Mouse (Mus musculus): Measurements from ENCODE around the gene Il17d. TPM values are rescaled to one million over a fixed set of nuclear protein-coding genes. Genes with fewer than 3 reads are reported as not detected.

Il17d gene
- polyA plus RNA-seq, 1 experiment from 2014 or later, result not detected

GRCm38 (mm10) chr14:57546131-57546530 lies 21.6 kb downstream of the Il17d start:
- H3K36me3 ChIP-seq (ENCODE audit: inconsistent target), result 0 out of 2 replicates have a peak, but pooled peaks cover 6% of the 10 kb centered on the region
- H3K4me3 ChIP-seq (ENCODE audit: inconsistent target), result no peak overlapping the region
- H3K79me2 ChIP-seq (ENCODE audit: inconsistent target), result no peaks in the 10 kb centered on the region
- no peak overlapping the region for H3K27ac ChIP-seq
- WGBS (ENCODE audit: missing documents), result 95% methylated on average over 8 of the region's 8 CpGs

GRCm38 (mm10) chr14:57546557-57547021 lies 22.0 kb downstream of the Il17d start:
- Histone ChIP-seq H3K79me2 (ENCODE audit: inconsistent target) (no peaks in the 10 kb centered on the region), H3K36me3 (ENCODE audit: inconsistent target) (0 out of 2 replicates have a peak, but pooled peaks cover 6% of the 10 kb centered on the region), H3K4me3 (ENCODE audit: inconsistent target) (no peak overlapping the region), H3K27ac (no peak overlapping the region)
- WGBS (ENCODE audit: missing documents), result 78% methylated on average over 8 of the region's 13 CpGs

GRCm38 (mm10) chr14:57547062-57547461 lies 22.5 kb downstream of the Il17d start:
- H3K27ac ChIP-seq, result no peak overlapping the region
- 100% methylated on average over 5 of the region's 5 CpGs for WGBS (ENCODE audit: missing documents)
- H3K79me2 ChIP-seq (ENCODE audit: inconsistent target), result no peaks in the 10 kb centered on the region
- H3K4me3 ChIP-seq (ENCODE audit: inconsistent target), result no peak overlapping the region
- 0 out of 2 replicates have a peak, but pooled peaks cover 6% of the 10 kb centered on the region for H3K36me3 ChIP-seq (ENCODE audit: inconsistent target)

- no peaks in the 10 kb centered on the region for H3K79me2 ChIP-seq (ENCODE audit: inconsistent target)
- peaks cover 6% of the 10 kb centered on the region; the same call in 1 of the 2 replicates for H3K36me3 ChIP-seq (ENCODE audit: inconsistent target)
- no peak overlapping the region for H3K27ac ChIP-seq
- H3K4me3 ChIP-seq (ENCODE audit: inconsistent target), result no peak overlapping the region
These were observed 28.4 kb downstream of the Il17d start for GRCm38 (mm10) chr14:57552945-57553344.

GRCm38 (mm10) chr14:57554434-57554833 lies 29.9 kb downstream of the Il17d start:
- H3K36me3 ChIP-seq (ENCODE audit: inconsistent target), result peaks cover 6% of the 10 kb centered on the region; the same call in 1 of the 2 replicates
- H3K27ac ChIP-seq, result no peak overlapping the region
- H3K79me2 ChIP-seq (ENCODE audit: inconsistent target), result no peaks in the 10 kb centered on the region
- no peak overlapping the region for H3K4me3 ChIP-seq (ENCODE audit: inconsistent target)
- WGBS (ENCODE audit: missing documents), result 95% methylated on average over 5 of the region's 5 CpGs

GRCm38 (mm10) chr14:57555471-57556070 lies 31.0 kb downstream of the Il17d start:
- no peaks in the 10 kb centered on the region for H3K79me2 ChIP-seq (ENCODE audit: inconsistent target)
- 89% methylated on average over 7 of the region's 7 CpGs for WGBS (ENCODE audit: missing documents)
- no peak overlapping the region for H3K4me3 ChIP-seq (ENCODE audit: inconsistent target)
- no peaks in the 10 kb centered on the region; the same call in 1 of the 2 replicates for H3K36me3 ChIP-seq (ENCODE audit: inconsistent target)
- no peak overlapping the region for H3K27ac ChIP-seq

- Histone ChIP-seq H3K79me2 (ENCODE audit: inconsistent target) (no peaks in the 10 kb centered on the region), H3K4me3 (ENCODE audit: inconsistent target) (no peak overlapping the region), H3K36me3 (ENCODE audit: inconsistent target) (no peaks in the 10 kb centered on the region; the same call in 1 of the 2 replicates), H3K27ac (no peak overlapping the region)
- 100% methylated on average over 1 of the region's 1 CpGs for WGBS (ENCODE audit: missing documents)
These were observed 32.3 kb downstream of the Il17d start for GRCm38 (mm10) chr14:57556922-57557321.

- WGBS (ENCODE audit: missing documents), result 84% methylated on average over 5 of the region's 6 CpGs
- H3K4me3 ChIP-seq (ENCODE audit: inconsistent target), result no peak overlapping the region
- no peaks in the 10 kb centered on the region for H3K36me3 ChIP-seq (ENCODE audit: inconsistent target)
These were observed 41.0 kb downstream of the Il17d start for GRCm38 (mm10) chr14:57565626-57566025.

GRCm38 (mm10) chr14:57571155-57572133 lies 46.9 kb downstream of the Il17d start, which contains the start of gene Eef1akmt1:
Gene Eef1akmt1 (minus strand): TSS chr14:57571612.
- Histone ChIP-seq H3K4me3 (ENCODE audit: inconsistent target) (peak within 1 kb of the TSS; percentile 76), H3K79me2 (ENCODE audit: inconsistent target) (no peaks in the 10 kb centered on the region), H3K36me3 (ENCODE audit: inconsistent target) (no peaks in the 10 kb centered on the region), H3K27ac (peak within 1 kb of the TSS; percentile 72)
- 2% methylated on average over 35 of the region's 35 CpGs for WGBS (ENCODE audit: missing documents)

More at GRCm38 (mm10) chr14:57565626-57566025, 41.0 kb downstream of the Il17d start:
- no peaks in the 10 kb centered on the region for H3K79me2 ChIP-seq (ENCODE audit: inconsistent target)
- H3K27ac ChIP-seq, result no peak overlapping the region

- WGBS (ENCODE audit: missing documents), result 85% methylated on average over 5 of the region's 6 CpGs
- Histone ChIP-seq H3K4me3 (ENCODE audit: inconsistent target) (no peak overlapping the region), H3K36me3 (ENCODE audit: inconsistent target) (no peaks in the 10 kb centered on the region), H3K27ac (no peak overlapping the region), H3K79me2 (ENCODE audit: inconsistent target) (no peaks in the 10 kb centered on the region)
These were observed 50.4 kb downstream of the Il17d start for GRCm38 (mm10) chr14:57574792-57575587.

GRCm38 (mm10) chr14:57576364-57577060 lies 51.9 kb downstream of the Il17d start:
- H3K36me3 ChIP-seq (ENCODE audit: inconsistent target), result no peaks in the 10 kb centered on the region
- H3K4me3 ChIP-seq (ENCODE audit: inconsistent target), result no peak overlapping the region
- 15% methylated on average over 2 of the region's 2 CpGs for WGBS (ENCODE audit: missing documents)
- no peaks in the 10 kb centered on the region for H3K79me2 ChIP-seq (ENCODE audit: inconsistent target)
- H3K27ac ChIP-seq, result peak overlapping the region; percentile 51

- Histone ChIP-seq H3K36me3 (ENCODE audit: inconsistent target) (peaks cover 21% of the 10 kb centered on the region), H3K4me3 (ENCODE audit: inconsistent target) (no peak overlapping the region), H3K79me2 (ENCODE audit: inconsistent target) (no peaks in the 10 kb centered on the region), H3K27ac (no peak overlapping the region)
- 98% methylated on average over 3 of the region's 3 CpGs for WGBS (ENCODE audit: missing documents)
These were observed 67.3 kb downstream of the Il17d start for GRCm38 (mm10) chr14:57591830-57592229.

Data from macrophage (primary cell).